Mouse (Mus musculus): ENCODE results near the gene Trappc6b. TPM values are rescaled to one million over a fixed set of nuclear protein-coding genes. Genes with fewer than 3 reads are reported as not detected.

The Trappc6b gene
- polyA plus RNA-seq (2012; fragmentation: generic; extraction: Trizol), result 38.7 TPM
- long read RNA-seq, experiment 1, transcript Trappc6b-201 (6 exons, 1,255 nt), result major isoform, 41 of 48 reads
- long read RNA-seq, experiment 1, partial matches to known transcripts, result 1 of 48 reads
- long read RNA-seq, experiment 1, other reads (novel, unspliced or antisense), result 6 of 48 reads
- long read RNA-seq, experiment 2, transcript Trappc6b-201 (6 exons, 1,255 nt), result major isoform, 35 of 42 reads
- long read RNA-seq, experiment 2, partial matches to known transcripts, result 2 of 42 reads
- long read RNA-seq, experiment 2, other reads (novel, unspliced or antisense), result 2 of 42 reads

DNA sequence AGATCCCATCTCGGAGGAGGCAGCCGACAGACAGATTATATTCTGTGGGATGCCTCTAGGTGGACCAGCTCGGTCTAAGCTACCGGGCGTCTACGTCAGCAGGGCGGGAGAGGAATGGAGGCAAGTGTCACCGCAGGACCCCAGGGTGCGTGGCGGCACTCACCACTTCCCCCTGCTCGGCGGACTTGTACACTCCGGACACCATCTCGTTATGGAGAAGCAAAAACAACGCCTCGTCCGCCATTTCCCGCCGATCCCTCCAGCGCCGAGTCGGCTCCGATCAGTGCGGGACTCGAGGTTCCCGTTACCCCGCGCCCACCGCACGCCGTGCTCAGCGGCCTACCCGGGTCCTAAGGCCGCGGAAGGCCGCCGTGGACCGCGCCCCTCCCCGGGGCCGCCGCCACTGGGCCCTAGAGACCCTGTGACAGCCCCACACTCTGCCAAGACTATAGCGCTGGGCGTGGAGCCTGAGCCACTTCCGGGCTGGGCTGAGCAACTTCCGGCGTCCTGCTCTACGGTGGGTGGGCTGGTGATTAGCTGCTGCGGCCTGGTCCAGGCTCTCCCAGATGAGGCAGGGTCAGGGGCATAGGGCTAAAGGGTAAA, at the start of gene Trappc6b:
Trappc6b (minus strand) TSS at position 480 of the 603 bp plus-strand sequence.
- TF ChIP-seq CEBPB (IDR thresholded peaks at IDR 0.05; ENCODE audit: low read depth), result no peak
- TF ChIP-seq MYOD1 (IDR thresholded peaks at IDR 0.05; ENCODE audit: control insufficient read depth, insufficient read length, low read depth), result no peak
- no peak for TF ChIP-seq CTCF (IDR thresholded peaks at IDR 0.05; ENCODE audit: control insufficient read depth, insufficient read depth, insufficient read length)
- no peak for TF ChIP-seq MYOG (IDR thresholded peaks at IDR 0.05; ENCODE audit: control insufficient read depth, extremely low read depth, insufficient read length)
- no peak for TF ChIP-seq USF1 (IDR thresholded peaks at IDR 0.05; ENCODE audit: low read depth)
- TF ChIP-seq MAX (IDR thresholded peaks at IDR 0.05), result no peak
- TF ChIP-seq FOSL1 (IDR thresholded peaks at IDR 0.05; ENCODE audit: insufficient read depth, low read length, poor library complexity, severe bottlenecking), result no peak
- Histone ChIP-seq H3K27me3 (ENCODE audit: control insufficient read depth, insufficient read depth, insufficient read length) (no peaks in the 10 kb centered on the region), H3K79me3 (ENCODE audit: low read depth) (peaks cover 46% of the 10 kb centered on the region), H3K4me3 (ENCODE audit: insufficient read depth, poor library complexity, severe bottlenecking) (peak within 1 kb of the TSS; percentile 84), H3K79me2 (ENCODE audit: control insufficient read depth, insufficient read depth) (peaks cover 53% of the 10 kb centered on the region), H3ac (ENCODE audit: control insufficient read depth, insufficient read length, low read depth) (peak within 1 kb of the TSS; percentile 63), H3K36me3 (ENCODE audit: control insufficient read depth, insufficient read depth) (peaks cover 24% of the 10 kb centered on the region)

DNA sequence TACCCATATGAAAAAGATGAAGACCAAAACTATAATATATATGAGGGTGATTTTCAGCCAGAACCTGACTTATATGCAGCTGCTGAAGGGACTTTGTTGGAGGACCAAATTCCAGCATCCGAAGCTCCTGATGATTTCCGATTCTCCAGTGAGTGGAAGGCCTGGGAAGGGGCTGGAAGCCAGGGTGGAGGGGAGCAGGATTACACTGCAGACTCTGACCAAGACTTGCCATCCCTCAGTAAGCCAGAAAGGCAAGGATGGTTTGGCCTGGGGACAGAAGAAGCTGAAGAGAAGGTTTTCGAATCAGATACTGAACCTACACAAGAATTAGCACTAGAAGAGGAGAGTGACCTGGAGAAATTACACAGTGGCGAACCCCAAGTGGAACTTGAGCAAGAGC, 46.7 kb upstream of the Trappc6b start:
- no peak overlapping the region for H3ac ChIP-seq (ENCODE audit: control insufficient read depth, insufficient read length, low read depth)
- H3K36me3 ChIP-seq (ENCODE audit: control insufficient read depth, insufficient read depth), result no peaks in the 10 kb centered on the region
- no peak overlapping the region for H3K4me3 ChIP-seq (ENCODE audit: insufficient read depth, poor library complexity, severe bottlenecking)
- TF ChIP-seq MYOD1 (IDR thresholded peaks at IDR 0.05; ENCODE audit: control insufficient read depth, insufficient read length, low read depth), result no peak
- TF ChIP-seq CTCF (IDR thresholded peaks at IDR 0.05; ENCODE audit: control insufficient read depth, insufficient read depth, insufficient read length), result no peak
- no peak for TF ChIP-seq FOSL1 (IDR thresholded peaks at IDR 0.05; ENCODE audit: insufficient read depth, low read length, poor library complexity, severe bottlenecking)
- TF ChIP-seq CEBPB (IDR thresholded peaks at IDR 0.05; ENCODE audit: low read depth), result no peak
- TF ChIP-seq MYOG (IDR thresholded peaks at IDR 0.05; ENCODE audit: control insufficient read depth, extremely low read depth, insufficient read length), result no peak
- no peak for TF ChIP-seq USF1 (IDR thresholded peaks at IDR 0.05; ENCODE audit: low read depth)
- TF ChIP-seq MAX (IDR thresholded peaks at IDR 0.05), result no peak
- H3K79me3 ChIP-seq (ENCODE audit: low read depth), result no peaks in the 10 kb centered on the region
- no peaks in the 10 kb centered on the region for H3K79me2 ChIP-seq (ENCODE audit: control insufficient read depth, insufficient read depth)
- H3K27me3 ChIP-seq (ENCODE audit: control insufficient read depth, insufficient read depth, insufficient read length), result no peaks in the 10 kb centered on the region

DNA sequence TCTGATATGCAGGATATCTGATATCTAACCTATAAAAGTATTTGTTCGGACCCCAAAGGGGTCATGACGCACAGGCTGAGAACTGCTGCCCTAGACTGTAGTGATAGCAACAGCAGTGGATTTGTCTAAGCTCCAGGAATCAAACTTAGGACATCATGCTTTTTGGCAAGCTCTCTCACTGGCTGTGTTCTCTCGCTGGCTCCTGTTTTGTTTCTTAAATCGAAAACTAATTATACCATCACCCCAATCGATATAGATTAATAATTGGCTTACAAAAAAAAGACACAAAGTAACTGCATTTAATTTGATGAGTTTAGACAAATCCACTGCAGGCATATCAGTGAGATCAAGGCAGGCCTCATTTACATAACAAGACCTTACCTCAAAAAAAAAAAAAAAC, 45.2 kb upstream of the Trappc6b start:
- Histone ChIP-seq H3ac (ENCODE audit: control insufficient read depth, insufficient read length, low read depth) (no peak overlapping the region), H3K79me3 (ENCODE audit: low read depth) (no peaks in the 10 kb centered on the region), H3K79me2 (ENCODE audit: control insufficient read depth, insufficient read depth) (no peaks in the 10 kb centered on the region), H3K4me3 (ENCODE audit: insufficient read depth, poor library complexity, severe bottlenecking) (no peak overlapping the region), H3K36me3 (ENCODE audit: control insufficient read depth, insufficient read depth) (no peaks in the 10 kb centered on the region), H3K27me3 (ENCODE audit: control insufficient read depth, insufficient read depth, insufficient read length) (no peaks in the 10 kb centered on the region)
- TF ChIP-seq CTCF (IDR thresholded peaks at IDR 0.05; ENCODE audit: control insufficient read depth, insufficient read depth, insufficient read length), result no peak
- TF ChIP-seq CEBPB (IDR thresholded peaks at IDR 0.05; ENCODE audit: low read depth), result no peak
- no peak for TF ChIP-seq MYOD1 (IDR thresholded peaks at IDR 0.05; ENCODE audit: control insufficient read depth, insufficient read length, low read depth)
- no peak for TF ChIP-seq USF1 (IDR thresholded peaks at IDR 0.05; ENCODE audit: low read depth)

DNA sequence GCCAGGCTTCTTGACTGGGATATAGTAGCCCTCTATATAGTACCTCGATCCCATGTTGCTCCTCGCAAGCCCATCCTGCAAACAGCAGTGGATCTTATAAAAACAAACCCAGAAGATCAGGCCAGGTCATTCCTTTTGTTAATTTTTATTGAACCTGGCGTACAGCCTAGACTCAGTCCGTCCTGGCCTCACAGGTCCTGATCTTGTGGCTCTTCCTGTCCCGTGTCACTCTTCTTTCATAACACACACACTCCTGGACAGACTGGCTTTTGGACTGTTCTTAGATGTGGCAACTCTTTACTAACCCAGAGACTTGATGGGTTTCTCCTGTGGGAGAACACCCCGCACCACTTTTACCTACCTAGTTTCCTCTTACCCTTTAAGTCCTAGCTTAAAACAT, 44.6 kb upstream of the Trappc6b start:
- Histone ChIP-seq H3K79me2 (ENCODE audit: control insufficient read depth, insufficient read depth) (no peaks in the 10 kb centered on the region), H3ac (ENCODE audit: control insufficient read depth, insufficient read length, low read depth) (no peak overlapping the region), H3K27me3 (ENCODE audit: control insufficient read depth, insufficient read depth, insufficient read length) (no peaks in the 10 kb centered on the region), H3K36me3 (ENCODE audit: control insufficient read depth, insufficient read depth) (no peaks in the 10 kb centered on the region), H3K4me3 (ENCODE audit: insufficient read depth, poor library complexity, severe bottlenecking) (no peak overlapping the region), H3K79me3 (ENCODE audit: low read depth) (no peaks in the 10 kb centered on the region)
- TF ChIP-seq MAX (IDR thresholded peaks at IDR 0.05), result no peak
- no peak for TF ChIP-seq USF1 (IDR thresholded peaks at IDR 0.05; ENCODE audit: low read depth)
- no peak for TF ChIP-seq CTCF (IDR thresholded peaks at IDR 0.05; ENCODE audit: control insufficient read depth, insufficient read depth, insufficient read length)
- no peak for TF ChIP-seq MYOG (IDR thresholded peaks at IDR 0.05; ENCODE audit: control insufficient read depth, extremely low read depth, insufficient read length)
- no peak for TF ChIP-seq MYOD1 (IDR thresholded peaks at IDR 0.05; ENCODE audit: control insufficient read depth, insufficient read length, low read depth)
- TF ChIP-seq FOSL1 (IDR thresholded peaks at IDR 0.05; ENCODE audit: insufficient read depth, low read length, poor library complexity, severe bottlenecking), result no peak
- no peak for TF ChIP-seq CEBPB (IDR thresholded peaks at IDR 0.05; ENCODE audit: low read depth)

DNA sequence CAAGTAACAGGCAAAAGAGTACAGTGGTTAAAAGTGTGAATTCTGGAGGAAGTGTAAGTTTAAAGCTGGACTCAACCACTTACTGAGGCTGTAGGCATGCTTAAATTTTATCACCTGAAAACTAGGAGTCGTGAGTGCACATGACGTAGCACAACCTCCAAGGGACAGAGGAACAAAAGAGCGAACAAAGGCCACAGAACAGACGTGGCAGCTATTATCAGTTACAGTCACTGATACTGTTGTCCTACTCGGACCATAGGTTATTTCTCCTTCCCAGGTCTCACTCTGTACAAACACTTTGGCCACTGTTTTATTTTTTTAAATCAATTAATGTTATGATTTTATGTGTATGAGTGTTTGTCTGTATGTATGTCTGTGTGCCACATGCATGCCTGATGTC, 43.5 kb upstream of the Trappc6b start:
- H3K4me3 ChIP-seq (ENCODE audit: insufficient read depth, poor library complexity, severe bottlenecking), result no peak overlapping the region
- no peaks in the 10 kb centered on the region for H3K79me3 ChIP-seq (ENCODE audit: low read depth)
- H3K79me2 ChIP-seq (ENCODE audit: control insufficient read depth, insufficient read depth), result no peaks in the 10 kb centered on the region
- H3K27me3 ChIP-seq (ENCODE audit: control insufficient read depth, insufficient read depth, insufficient read length), result no peaks in the 10 kb centered on the region
- no peaks in the 10 kb centered on the region for H3K36me3 ChIP-seq (ENCODE audit: control insufficient read depth, insufficient read depth)
- no peak for TF ChIP-seq MAX (IDR thresholded peaks at IDR 0.05)
- no peak for TF ChIP-seq CEBPB (IDR thresholded peaks at IDR 0.05; ENCODE audit: low read depth)
- TF ChIP-seq CTCF (IDR thresholded peaks at IDR 0.05; ENCODE audit: control insufficient read depth, insufficient read depth, insufficient read length), result no peak
- TF ChIP-seq MYOG (IDR thresholded peaks at IDR 0.05; ENCODE audit: control insufficient read depth, extremely low read depth, insufficient read length), result no peak
- TF ChIP-seq MYOD1 (IDR thresholded peaks at IDR 0.05; ENCODE audit: control insufficient read depth, insufficient read length, low read depth), result no peak
- TF ChIP-seq FOSL1 (IDR thresholded peaks at IDR 0.05; ENCODE audit: insufficient read depth, low read length, poor library complexity, severe bottlenecking), result no peak
- TF ChIP-seq USF1 (IDR thresholded peaks at IDR 0.05; ENCODE audit: low read depth), result no peak
- no peak overlapping the region for H3ac ChIP-seq (ENCODE audit: control insufficient read depth, insufficient read length, low read depth)

All from C2C12 (cell line).